Mouse (Mus musculus): ENCODE measurements around the gene Slc22a5. TPM values are rescaled to one million over a fixed set of nuclear protein-coding genes. Genes with fewer than 3 reads are reported as not detected.

The Slc22a5 gene
- total and polyA plus RNA-seq, 3 experiments = 20.9 to 23.7 (median 21.6) TPM

GRCm38 (mm10) chr11:53841514-53841913 lies 49.9 kb downstream of the Slc22a5 start:
- Histone ChIP-seq H3K79me2 (replicated peaks; ENCODE audit: control insufficient read depth, insufficient read depth, low read length) (no peaks in the 10 kb centered on the region; the same call in 1 of the 2 replicates), H3K9ac (ENCODE audit: low read depth, low read length) (no peak overlapping the region), H3K27me3 (ENCODE audit: control insufficient read depth, insufficient read depth, low read length) (no peaks in the 10 kb centered on the region), H3K27ac (no peak overlapping the region), H3K36me3 (ENCODE audit: control insufficient read depth, insufficient read depth, low read length) (no peaks in the 10 kb centered on the region), H3K4me1 (ENCODE audit: control insufficient read depth, insufficient read depth, low read length) (no peaks in the 10 kb centered on the region), H3K4me3 (no peak overlapping the region)
- 87% methylated on average over 12 of the region's 12 CpGs for WGBS
- TF ChIP-seq EP300 (IDR thresholded peaks at IDR 0.05; ENCODE audit: insufficient read depth, low read depth, low read length) = no peak
- TF ChIP-seq POLR2A (IDR thresholded peaks at IDR 0.05; ENCODE audit: insufficient read depth, low read depth, low read length) = no peak
- TF ChIP-seq CTCF (IDR thresholded peaks at IDR 0.05) = no peak
- no peak for DNase-seq
- intact Hi-C loops (cut with DNase I) = no loop called here

- no peak overlapping the region for H3K4me3 ChIP-seq
- DNase-seq = no peak
- WGBS = 58% methylated on average over 8 of the region's 8 CpGs
- no peak overlapping the region for H3K9ac ChIP-seq (ENCODE audit: low read depth, low read length)
- no peaks in the 10 kb centered on the region; the same call in 1 of the 2 replicates for H3K4me1 ChIP-seq (ENCODE audit: control insufficient read depth, insufficient read depth, low read length)
- intact Hi-C loops (cut with DNase I) = no loop called here
- H3K79me2 ChIP-seq (replicated peaks; ENCODE audit: control insufficient read depth, insufficient read depth, low read length) = no peaks in the 10 kb centered on the region; the same call in 1 of the 2 replicates
- no peaks in the 10 kb centered on the region for H3K27me3 ChIP-seq (ENCODE audit: control insufficient read depth, insufficient read depth, low read length)
- no peaks in the 10 kb centered on the region for H3K36me3 ChIP-seq (ENCODE audit: control insufficient read depth, insufficient read depth, low read length)
- TF ChIP-seq CTCF (IDR thresholded peaks at IDR 0.05) = no peak
- TF ChIP-seq POLR2A (IDR thresholded peaks at IDR 0.05; ENCODE audit: insufficient read depth, low read depth, low read length) = no peak
- no peak for TF ChIP-seq EP300 (IDR thresholded peaks at IDR 0.05; ENCODE audit: insufficient read depth, low read depth, low read length)
- H3K27ac ChIP-seq = no peak overlapping the region
Measured at GRCm38 (mm10) chr11:53839663-53840642, 51.5 kb downstream of the Slc22a5 start.

GRCm38 (mm10) chr11:53839147-53839546 lies 52.3 kb downstream of the Slc22a5 start:
- H3K4me1 ChIP-seq (ENCODE audit: control insufficient read depth, insufficient read depth, low read length) = no peaks in the 10 kb centered on the region; the same call in 1 of the 2 replicates
- H3K9ac ChIP-seq (ENCODE audit: low read depth, low read length) = no peak overlapping the region
- DNase-seq = no peak
- H3K79me2 ChIP-seq (replicated peaks; ENCODE audit: control insufficient read depth, insufficient read depth, low read length) = no peaks in the 10 kb centered on the region; the same call in 1 of the 2 replicates
- no peak overlapping the region for H3K4me3 ChIP-seq
- WGBS = 82% methylated on average over 6 of the region's 6 CpGs
- no peaks in the 10 kb centered on the region for H3K27me3 ChIP-seq (ENCODE audit: control insufficient read depth, insufficient read depth, low read length)
- intact Hi-C loops (cut with DNase I) = no loop called here
- H3K27ac ChIP-seq = no peak overlapping the region
- TF ChIP-seq CTCF (IDR thresholded peaks at IDR 0.05) (0 out of 2 replicates have a peak, but pooled peaks have one; percentile 6), POLR2A (IDR thresholded peaks at IDR 0.05; ENCODE audit: insufficient read depth, low read depth, low read length) (no peak), EP300 (IDR thresholded peaks at IDR 0.05; ENCODE audit: insufficient read depth, low read depth, low read length) (no peak)
- no peaks in the 10 kb centered on the region for H3K36me3 ChIP-seq (ENCODE audit: control insufficient read depth, insufficient read depth, low read length)

GRCm38 (mm10) chr11:53837731-53838130 lies 53.7 kb downstream of the Slc22a5 start:
- H3K4me3 ChIP-seq = no peak overlapping the region
- H3K9ac ChIP-seq (ENCODE audit: low read depth, low read length) = no peak overlapping the region
- no peak for TF ChIP-seq CTCF (IDR thresholded peaks at IDR 0.05)
- no peak for TF ChIP-seq POLR2A (IDR thresholded peaks at IDR 0.05; ENCODE audit: insufficient read depth, low read depth, low read length)
- no peak for TF ChIP-seq EP300 (IDR thresholded peaks at IDR 0.05; ENCODE audit: insufficient read depth, low read depth, low read length)

GRCm38 (mm10) chr11:53835379-53836010 lies 56.0 kb downstream of the Slc22a5 start:
- H3K9ac ChIP-seq (ENCODE audit: low read depth, low read length) = no peak overlapping the region
- TF ChIP-seq EP300 (IDR thresholded peaks at IDR 0.05; ENCODE audit: insufficient read depth, low read depth, low read length) = no peak
- no peak for TF ChIP-seq POLR2A (IDR thresholded peaks at IDR 0.05; ENCODE audit: insufficient read depth, low read depth, low read length)
- no peak for TF ChIP-seq CTCF (IDR thresholded peaks at IDR 0.05)
- H3K27ac ChIP-seq = no peak overlapping the region
- WGBS = 67% methylated on average over 4 of the region's 4 CpGs
- no peaks in the 10 kb centered on the region for H3K36me3 ChIP-seq (ENCODE audit: control insufficient read depth, insufficient read depth, low read length)
- H3K4me1 ChIP-seq (ENCODE audit: control insufficient read depth, insufficient read depth, low read length) = no peaks in the 10 kb centered on the region; the same call in 1 of the 2 replicates
- H3K27me3 ChIP-seq (ENCODE audit: control insufficient read depth, insufficient read depth, low read length) = no peaks in the 10 kb centered on the region
- intact Hi-C loops (cut with DNase I) = no loop called here
- no peaks in the 10 kb centered on the region for H3K79me2 ChIP-seq (replicated peaks; ENCODE audit: control insufficient read depth, insufficient read depth, low read length)
- no peak for DNase-seq
- H3K4me3 ChIP-seq = no peak overlapping the region

More at GRCm38 (mm10) chr11:53837731-53838130, 53.7 kb downstream of the Slc22a5 start:
- no peak overlapping the region for H3K27ac ChIP-seq
- intact Hi-C loops (cut with DNase I) = no loop called here
- no peaks in the 10 kb centered on the region for H3K36me3 ChIP-seq (ENCODE audit: control insufficient read depth, insufficient read depth, low read length)
- H3K79me2 ChIP-seq (replicated peaks; ENCODE audit: control insufficient read depth, insufficient read depth, low read length) = no peaks in the 10 kb centered on the region; the same call in 1 of the 2 replicates
- H3K4me1 ChIP-seq (ENCODE audit: control insufficient read depth, insufficient read depth, low read length) = no peaks in the 10 kb centered on the region; the same call in 1 of the 2 replicates
- H3K27me3 ChIP-seq (ENCODE audit: control insufficient read depth, insufficient read depth, low read length) = no peaks in the 10 kb centered on the region
- 79% methylated on average over 5 of the region's 5 CpGs for WGBS
- no peak for DNase-seq
